ENCODE assay signal across 8 mouse cellular contexts in genomic region chr2:138256851-138257471, GRCm38 (mm10). TPM values are rescaled to one million over a fixed set of nuclear protein-coding genes. Genes with fewer than 3 reads are reported as not detected.
DNase-seq lines count a peak whose midpoint lies in the region; ATAC-seq and TF ChIP-seq lines count a peak whose summit lies in the region.

No protein-coding gene starts in this region.

- no peak for TF ChIP-seq CTCF in Patski (IDR thresholded peaks at IDR 0.05)
- no peak for TF ChIP-seq CTCF in lung, embryonic 14.5 days (IDR thresholded peaks at IDR 0.05; ENCODE audit: low read depth)
- TF ChIP-seq CTCF in small intestine, adult 2 months (IDR thresholded peaks at IDR 0.05; ENCODE audit: extremely low read depth, insufficient read length, insufficient replicate concordance, low read depth, low read length) = no peak

- TF ChIP-seq POLR2A in small intestine, adult 2 months (IDR thresholded peaks at IDR 0.05; ENCODE audit: low read depth, low read length) = no peak

- peak overlapping the region; percentile 89 for H3K4me3 ChIP-seq in forebrain, embryonic 11.5 days (ENCODE audit: low read depth, low read length)
- peak overlapping the region; percentile 74 for H3K4me3 ChIP-seq in intestine, embryonic 14.5 days (ENCODE audit: low read depth, low read length)
- H3K4me3 ChIP-seq in lung, embryonic 14.5 days (ENCODE audit: low read depth, low read length) = peak overlapping the region; percentile 92
- H3K4me3 ChIP-seq in small intestine, adult 2 months (ENCODE audit: low read depth, low read length) = peak overlapping the region; percentile 75

- POLR2A ChIA-PET in Patski (lab: Charles Lee) = no interaction called here

- peak; percentile 54 for ATAC-seq in cerebellum, adult (ENCODE audit: insufficient number of reproducible peaks, low FRiP score, low TSS enrichment)
- peak; percentile 73 for ATAC-seq in Patski
- ATAC-seq in forebrain, embryonic 11.5 days (replicated peaks; ENCODE audit: low FRiP score) = peak; percentile 74
- ATAC-seq in intestine, embryonic 14.5 days (replicated peaks; ENCODE audit: low FRiP score, low TSS enrichment, low read depth) = peak; percentile 79
- ATAC-seq in lung, embryonic 14.5 days (ENCODE audit: insufficient read depth) = peak; percentile 67

- H3K4me2 ChIP-seq in forebrain, embryonic 11.5 days (ENCODE audit: low read depth, low read length, severe bottlenecking) = peak overlapping the region; percentile 77
- peak overlapping the region; percentile 82 for H3K4me2 ChIP-seq in intestine, embryonic 14.5 days (ENCODE audit: low read length)
- H3K4me2 ChIP-seq in lung, embryonic 14.5 days = peak overlapping the region; percentile 79

- H3K27ac ChIP-seq in forebrain, embryonic 11.5 days (ENCODE audit: low read depth, low read length) = peak overlapping the region; percentile 74
- H3K27ac ChIP-seq in intestine, embryonic 14.5 days (ENCODE audit: low read depth) = peak overlapping the region; percentile 91
- H3K27ac ChIP-seq in lung, embryonic 14.5 days (ENCODE audit: low read depth) = peak overlapping the region; percentile 98
- peak overlapping the region; percentile 56; the same call in 1 of the 2 replicates for H3K27ac ChIP-seq in small intestine, adult 2 months (ENCODE audit: insufficient read depth, low read depth, low read length)

- no peaks in the 10 kb centered on the region for H3K9me3 ChIP-seq in forebrain, embryonic 11.5 days (ENCODE audit: control insufficient read depth, low read length)
- H3K9me3 ChIP-seq in intestine, embryonic 14.5 days (ENCODE audit: control insufficient read depth, low read length) = no peaks in the 10 kb centered on the region
- no peaks in the 10 kb centered on the region for H3K9me3 ChIP-seq in lung, embryonic 14.5 days (ENCODE audit: low read depth, low read length)

- H3K27me3 ChIP-seq in Patski = peaks cover 15% of the 10 kb centered on the region
- no peaks in the 10 kb centered on the region for H3K27me3 ChIP-seq in forebrain, embryonic 11.5 days (ENCODE audit: control insufficient read depth, insufficient read depth, low read length)
- no peaks in the 10 kb centered on the region for H3K27me3 ChIP-seq in intestine, embryonic 14.5 days (replicated peaks; ENCODE audit: control insufficient read depth, insufficient read depth, low read length)
- H3K27me3 ChIP-seq in lung, embryonic 14.5 days (ENCODE audit: insufficient read depth, low read length) = no peaks in the 10 kb centered on the region
- H3K27me3 ChIP-seq in small intestine, adult 2 months (ENCODE audit: control insufficient read depth, insufficient read depth, low read length) = no peaks in the 10 kb centered on the region

- H3K36me3 ChIP-seq in forebrain, embryonic 11.5 days (ENCODE audit: control insufficient read depth, insufficient read depth, low read length) = no peaks in the 10 kb centered on the region
- no peaks in the 10 kb centered on the region for H3K36me3 ChIP-seq in intestine, embryonic 14.5 days (ENCODE audit: control insufficient read depth, insufficient read depth, low read length)
- no peaks in the 10 kb centered on the region for H3K36me3 ChIP-seq in lung, embryonic 14.5 days (ENCODE audit: insufficient read depth)
- H3K36me3 ChIP-seq in small intestine, adult 2 months (ENCODE audit: control insufficient read depth, insufficient read depth, low read length) = no peaks in the 10 kb centered on the region

- CTCF ChIA-PET in Patski (lab: Charles Lee) = interaction anchor here (1.3 kb wide), 2 partner anchors 9 to 20 kb away, joined by 3 to 5 read pairs; no protein-coding TSS in a partner anchor

- peak overlapping the region; percentile 90 for H3K9ac ChIP-seq in forebrain, embryonic 11.5 days (ENCODE audit: low read length)
- H3K9ac ChIP-seq in intestine, embryonic 14.5 days (ENCODE audit: low read length) = peak overlapping the region; percentile 86
- H3K9ac ChIP-seq in lung, embryonic 14.5 days = peak overlapping the region; percentile 98

- DNase-seq in cerebellum, adult 9-11 months = no peak
- no peak for DNase-seq in Patski (ENCODE audit: low read depth, low spot score)
- DNase-seq in forebrain, embryonic 11.5 days (ENCODE audit: low spot score) = no peak
- peak; percentile 83 for DNase-seq in intestine, embryonic 14.5 days (ENCODE audit: low spot score)
- peak; percentile 51 for DNase-seq in lung, embryonic 14.5 days
- DNase-seq in layer of hippocampus, adult 9-10 months (ENCODE audit: low spot score) = no peak

- under 1% methylated on average over 44 of the region's 51 CpGs for WGBS in forebrain, embryonic 11.5 days
- under 1% methylated on average over 42 of the region's 51 CpGs for WGBS in intestine, embryonic 14.5 days
- 0% methylated on average over 50 of the region's 51 CpGs for WGBS in lung, embryonic 14.5 days
- under 1% methylated on average over 51 of the region's 51 CpGs for WGBS in small intestine, adult 2 months

- no peaks in the 10 kb centered on the region for H3K4me1 ChIP-seq in forebrain, embryonic 11.5 days (replicated peaks; ENCODE audit: control insufficient read depth, insufficient read depth, low read length)
- H3K4me1 ChIP-seq in intestine, embryonic 14.5 days (replicated peaks; ENCODE audit: control insufficient read depth, insufficient read depth, low read length) = peaks cover 32% of the 10 kb centered on the region
- peaks cover 11% of the 10 kb centered on the region for H3K4me1 ChIP-seq in lung, embryonic 14.5 days (ENCODE audit: insufficient read depth)
- H3K4me1 ChIP-seq in small intestine, adult 2 months (ENCODE audit: control insufficient read depth, insufficient read depth, insufficient read length, low read length) = peaks cover 3% of the 10 kb centered on the region; the same call in 1 of the 2 replicates

- in situ Hi-C loops in Patski (cut with MboI; ENCODE audit: low pct_unique_long_range_greater_than_20kb) = no loop called here

RNA-seq across cellular contexts. Expression of gene Btbd3, which starts 0.6 kb away (rescaled TPM):
- 12.2 TPM for polyA plus RNA-seq in Patski (2021)
- 14.4 and 14.9 TPM in 2 replicates for polyA plus RNA-seq in forebrain, embryonic 11.5 days (2014; fragmentation: Nextera tagmentation; extraction: Ambion mirVana)
- polyA plus RNA-seq in intestine, embryonic 14.5 days (2014; fragmentation: Nextera tagmentation; extraction: Ambion mirVana) = 32.4 and 34.3 TPM in 2 replicates
- polyA plus RNA-seq in lung, embryonic 14.5 days (2014; fragmentation: Nextera tagmentation; extraction: Ambion mirVana) = 47.6 and 47.7 TPM in 2 replicates
- 2.8 and 3.3 TPM in 2 replicates for polyA plus RNA-seq in small intestine, adult 2 months (2012; rRNA removed)

Comparison
In these comparisons a context has a peak if more than half of its experiments do, and no peak if none do; other contexts are left out.
1. DNase-seq: peak in intestine, embryonic 14.5 days (single experiment) and lung, embryonic 14.5 days (single experiment); none in cerebellum, adult 9-11 months (single experiment), Patski (single experiment), forebrain, embryonic 11.5 days (single experiment) and layer of hippocampus, adult 9-10 months (single experiment).
2. Peak in every context shown above with its lines, with median percentiles within 50 percentile points of each other: ATAC-seq, H3K27ac ChIP-seq, H3K4me2 ChIP-seq, H3K4me3 ChIP-seq and H3K9ac ChIP-seq.